Mouse (Mus musculus): ENCODE results near the gene Maml2. TPM values are rescaled to one million over a fixed set of nuclear protein-coding genes. Genes with fewer than 3 reads are reported as not detected.

Gene Maml2
- total RNA-seq, 2 experiments from 2014 or later, result 0.26 to 2.3 TPM

- ATAC-seq (replicated peaks; ENCODE audit: poor library complexity, severe bottlenecking), result no peak
Observed at GRCm38 (mm10) chr9:13518441-13518971, 220.7 kb downstream of the Maml2 start.

DNA sequence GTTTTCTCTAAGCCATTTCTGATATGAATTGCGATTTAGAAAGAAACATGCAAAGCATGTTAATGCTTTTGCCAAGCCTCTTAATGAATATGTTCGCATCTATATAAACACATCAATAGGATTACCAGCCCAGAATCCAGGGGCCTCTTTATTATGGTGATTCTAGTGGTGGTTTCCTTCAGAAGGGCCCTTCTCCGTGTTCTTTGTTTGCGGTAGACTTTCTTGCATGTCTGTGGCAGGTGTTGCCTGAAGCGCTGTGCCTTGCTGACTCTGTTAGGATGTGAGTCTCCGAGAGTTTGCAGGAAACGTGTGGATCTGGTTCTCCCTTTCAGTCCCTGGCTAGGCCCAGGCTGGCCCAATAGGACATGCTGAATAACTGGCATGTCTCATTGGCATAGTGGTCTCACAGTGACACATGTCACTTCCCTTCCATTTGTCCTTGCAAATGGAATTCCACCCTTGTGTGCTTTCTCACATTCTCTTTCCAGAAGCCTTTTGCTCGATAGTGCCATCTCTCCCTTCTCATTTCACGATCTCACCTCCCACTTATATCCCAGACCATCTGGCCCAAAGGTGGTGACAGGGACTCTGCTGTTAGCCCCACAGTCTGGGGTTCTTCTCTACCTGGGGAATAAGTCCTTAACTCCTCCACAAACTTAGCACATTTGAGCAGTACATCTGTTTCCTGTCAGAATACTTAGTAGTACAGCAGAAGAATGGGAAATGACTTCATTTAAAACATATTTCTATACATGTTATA, 224.5 kb downstream of the Maml2 start:
- no peak for ATAC-seq (replicated peaks; ENCODE audit: poor library complexity, severe bottlenecking)

DNA sequence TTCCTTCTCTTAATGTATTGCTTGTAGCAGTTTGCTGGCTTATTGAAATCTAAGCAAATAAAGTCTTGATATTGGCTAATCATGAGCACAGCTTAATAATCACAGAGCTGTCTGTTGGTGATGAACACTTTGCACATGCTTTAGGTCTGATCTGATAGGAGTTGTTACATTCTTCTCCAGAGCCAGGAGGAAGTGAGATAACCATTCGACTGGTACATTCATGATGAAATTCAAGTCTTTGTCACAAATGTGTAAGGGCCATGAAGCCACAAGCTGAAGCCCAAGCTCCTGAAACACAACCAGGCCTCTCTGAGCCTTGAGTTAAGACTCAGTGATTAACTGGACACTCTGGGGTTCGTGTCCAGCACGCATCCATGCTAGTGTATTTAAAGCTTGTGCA, 225.3 kb downstream of the Maml2 start:
- peak; percentile 79 for ATAC-seq (replicated peaks; ENCODE audit: poor library complexity, severe bottlenecking)

GRCm38 (mm10) chr9:13525075-13525474, 227.3 kb downstream of the Maml2 start:
- ATAC-seq (replicated peaks; ENCODE audit: poor library complexity, severe bottlenecking), result no peak

DNA sequence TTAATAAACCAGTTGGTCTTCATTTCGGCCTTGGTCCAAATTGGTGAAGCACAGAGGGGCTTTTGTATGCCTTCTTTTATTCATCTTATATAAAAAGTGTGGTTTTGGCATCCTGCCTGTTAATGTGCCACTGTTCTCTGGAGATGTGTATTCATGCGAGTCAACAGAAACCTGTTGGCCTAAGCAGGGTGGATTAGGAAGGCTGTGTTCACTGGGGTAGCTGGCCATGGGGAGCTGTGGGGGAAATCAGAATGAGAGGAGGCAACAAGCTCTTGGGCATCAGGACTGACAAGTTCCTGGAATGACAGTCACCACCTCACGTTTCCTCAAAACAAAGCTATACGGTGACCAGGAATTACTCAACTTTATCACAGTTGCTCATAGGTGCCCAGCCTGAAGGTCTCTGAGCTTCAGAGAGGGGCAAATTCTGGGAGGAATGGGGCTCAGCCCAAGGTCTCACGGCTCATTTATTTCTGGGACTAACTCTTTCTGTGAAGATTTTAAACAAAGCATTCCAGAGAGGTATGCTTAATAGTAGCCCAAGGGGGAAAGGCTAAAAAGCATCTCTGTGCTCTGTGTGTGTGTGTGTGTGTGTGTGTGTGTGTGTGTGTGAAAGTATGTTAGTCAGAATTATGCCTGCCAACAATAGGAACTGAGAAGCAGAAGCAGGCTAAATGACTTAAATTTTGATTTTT, 228.0 kb downstream of the Maml2 start:
- peak; percentile 41; the same call in 1 of the 2 replicates for ATAC-seq (replicated peaks; ENCODE audit: poor library complexity, severe bottlenecking)

DNA sequence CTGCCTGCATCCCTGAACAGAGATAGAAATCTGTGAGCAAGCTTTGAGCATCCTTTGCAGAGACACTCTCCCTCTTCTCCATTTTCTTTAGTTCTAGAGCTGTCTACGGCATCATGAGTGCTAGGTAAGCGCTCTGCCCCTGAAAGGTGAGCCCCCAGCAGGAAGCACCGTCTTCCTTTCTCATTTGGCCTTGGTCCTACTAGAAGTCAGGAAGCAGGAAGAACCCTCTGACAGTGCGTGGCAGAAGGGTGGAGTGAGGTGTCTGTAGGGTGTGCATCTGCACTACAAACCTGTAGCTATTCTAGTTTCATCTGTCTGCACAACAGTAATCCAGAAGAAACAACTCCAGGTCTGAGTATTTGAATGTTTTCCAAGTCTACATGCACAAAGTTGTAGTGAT, 232.8 kb downstream of the Maml2 start:
- no peak for ATAC-seq (replicated peaks; ENCODE audit: poor library complexity, severe bottlenecking)

GRCm38 (mm10) chr9:13533076-13533707, 235.4 kb downstream of the Maml2 start:
- ATAC-seq (replicated peaks; ENCODE audit: poor library complexity, severe bottlenecking), result no peak

DNA sequence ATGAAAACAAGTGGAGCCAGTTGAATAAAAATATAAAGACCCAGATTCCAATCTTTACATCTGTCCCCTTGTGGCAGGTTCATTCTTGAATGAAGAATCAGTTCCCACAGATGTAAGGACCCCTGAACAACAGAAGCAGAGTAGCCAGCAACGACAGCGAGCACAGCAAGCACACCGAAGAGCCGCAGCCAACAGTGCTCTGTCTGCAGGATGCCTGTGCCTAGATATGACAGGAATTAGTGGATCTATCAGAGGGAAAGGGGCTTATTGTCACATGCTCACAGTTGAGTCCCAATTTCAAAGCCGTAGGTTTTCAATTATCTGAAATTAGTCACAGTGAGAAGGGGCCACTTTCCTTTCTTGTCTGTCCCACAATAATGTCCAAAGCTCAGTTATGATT, 238.0 kb downstream of the Maml2 start:
- no peak for ATAC-seq (replicated peaks; ENCODE audit: poor library complexity, severe bottlenecking)

DNA sequence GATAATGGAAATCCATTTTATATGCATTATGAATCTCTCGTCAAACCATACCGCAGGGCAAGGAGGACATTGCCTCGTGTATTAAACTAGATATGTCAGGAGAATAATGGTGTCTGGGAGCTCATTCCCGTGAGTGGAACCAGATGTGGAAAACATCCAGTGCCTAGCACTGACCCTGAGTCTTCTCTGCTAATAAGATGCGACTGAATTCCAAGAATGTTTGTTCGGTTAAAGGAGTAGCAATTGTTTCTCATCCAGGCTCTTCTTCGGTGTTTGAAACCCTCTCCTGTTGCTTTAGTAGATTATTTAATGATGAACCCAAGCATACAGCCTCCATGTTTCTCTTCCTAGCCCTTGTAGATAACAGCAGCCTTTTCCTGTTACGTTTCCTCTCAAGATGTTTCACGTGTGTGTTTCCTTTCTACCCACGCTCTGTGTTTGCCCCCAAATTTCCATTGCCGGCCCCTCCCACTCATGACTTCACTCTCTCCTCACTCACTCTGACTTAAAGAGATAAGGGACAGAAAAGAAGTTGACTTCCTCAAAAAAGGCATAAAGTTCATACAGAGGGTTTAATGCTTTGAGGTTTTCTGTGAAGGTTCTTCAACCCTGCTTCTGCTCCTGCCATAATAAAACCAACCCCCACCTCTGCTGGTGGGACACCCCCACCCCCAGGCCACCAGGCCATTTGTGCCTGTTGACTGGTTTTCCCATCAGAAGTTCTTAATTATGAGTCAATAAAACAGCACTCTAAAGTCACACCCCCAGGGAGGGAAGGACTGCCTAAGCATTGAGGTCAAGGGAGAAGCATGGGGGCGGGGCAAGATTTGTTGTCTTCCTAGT, 238.9 kb downstream of the Maml2 start:
- ATAC-seq (replicated peaks; ENCODE audit: poor library complexity, severe bottlenecking), result peak; percentile 88

DNA sequence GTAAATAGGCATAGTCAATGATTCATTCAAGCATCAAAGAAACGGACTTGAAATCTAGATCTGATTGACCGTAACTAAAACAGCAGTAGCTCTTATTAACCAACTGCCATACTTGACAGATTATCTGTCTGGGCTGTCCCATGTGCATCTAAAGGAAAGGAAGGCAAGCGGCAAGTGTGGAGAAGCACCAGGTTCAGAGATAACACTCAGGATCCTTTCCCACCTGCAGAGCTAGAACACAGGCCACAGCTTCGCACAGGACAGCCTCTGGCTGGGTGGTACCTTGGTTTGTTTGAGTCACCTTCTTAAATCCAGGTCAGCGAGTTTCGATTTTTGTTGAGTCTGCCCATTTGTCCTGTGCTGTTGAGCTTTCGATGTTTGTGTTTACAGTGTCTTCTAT, 240.4 kb downstream of the Maml2 start:
- ATAC-seq (replicated peaks; ENCODE audit: poor library complexity, severe bottlenecking), result no peak

GRCm38 (mm10) chr9:13539535-13539934, 241.8 kb downstream of the Maml2 start:
- ATAC-seq (replicated peaks; ENCODE audit: poor library complexity, severe bottlenecking), result no peak

DNA sequence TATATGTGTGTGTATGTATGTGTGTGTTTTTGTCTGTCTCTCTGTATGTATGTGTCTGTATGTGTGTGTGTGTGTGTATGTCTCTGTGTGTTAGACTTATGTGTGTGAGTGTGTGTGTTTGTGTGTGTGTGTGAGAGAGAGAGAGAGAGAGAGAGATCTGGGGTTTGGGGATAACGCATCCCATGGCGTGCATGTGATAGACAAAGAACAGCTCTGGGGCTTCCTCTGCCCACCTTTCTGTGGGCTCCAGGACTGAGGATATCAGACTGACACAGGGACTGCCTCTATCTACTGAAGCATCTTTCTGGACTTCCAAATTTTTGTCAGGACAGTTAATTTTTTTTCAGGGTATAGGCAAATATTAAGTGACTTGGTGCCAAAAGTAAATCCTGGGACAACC, 242.5 kb downstream of the Maml2 start:
- no peak for ATAC-seq (replicated peaks; ENCODE audit: poor library complexity, severe bottlenecking)

GRCm38 (mm10) chr9:13540781-13541180, 243.0 kb downstream of the Maml2 start:
- ATAC-seq (replicated peaks; ENCODE audit: poor library complexity, severe bottlenecking), result peak; percentile 63

DNA sequence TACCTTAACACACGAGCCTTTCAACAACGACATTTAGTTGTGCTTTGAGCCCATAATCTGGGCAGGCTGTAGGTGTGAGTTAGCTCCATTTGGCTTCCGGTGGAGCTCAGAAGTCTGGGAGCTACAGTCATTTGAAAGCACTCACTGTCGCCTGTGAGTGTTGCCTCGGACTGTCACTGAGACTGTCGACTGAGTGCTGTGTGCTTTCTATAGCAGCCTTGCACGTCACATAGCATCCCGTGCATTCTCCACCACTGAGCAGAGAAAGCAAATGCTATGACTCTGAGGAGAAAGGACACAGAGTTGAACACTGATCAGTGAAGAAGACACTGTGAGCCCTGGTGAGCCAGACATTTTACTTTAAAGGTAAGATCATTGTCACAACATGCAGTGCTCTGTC, 245.4 kb downstream of the Maml2 start:
- no peak for ATAC-seq (replicated peaks; ENCODE audit: poor library complexity, severe bottlenecking)

GRCm38 (mm10) chr9:13544133-13544532, 246.4 kb downstream of the Maml2 start:
- no peak for ATAC-seq (replicated peaks; ENCODE audit: poor library complexity, severe bottlenecking)

GRCm38 (mm10) chr9:13545726-13546125, 248.0 kb downstream of the Maml2 start:
- ATAC-seq (replicated peaks; ENCODE audit: poor library complexity, severe bottlenecking), result peak; percentile 88

GRCm38 (mm10) chr9:13549911-13550310, 252.2 kb downstream of the Maml2 start:
- ATAC-seq (replicated peaks; ENCODE audit: poor library complexity, severe bottlenecking), result no peak

DNA sequence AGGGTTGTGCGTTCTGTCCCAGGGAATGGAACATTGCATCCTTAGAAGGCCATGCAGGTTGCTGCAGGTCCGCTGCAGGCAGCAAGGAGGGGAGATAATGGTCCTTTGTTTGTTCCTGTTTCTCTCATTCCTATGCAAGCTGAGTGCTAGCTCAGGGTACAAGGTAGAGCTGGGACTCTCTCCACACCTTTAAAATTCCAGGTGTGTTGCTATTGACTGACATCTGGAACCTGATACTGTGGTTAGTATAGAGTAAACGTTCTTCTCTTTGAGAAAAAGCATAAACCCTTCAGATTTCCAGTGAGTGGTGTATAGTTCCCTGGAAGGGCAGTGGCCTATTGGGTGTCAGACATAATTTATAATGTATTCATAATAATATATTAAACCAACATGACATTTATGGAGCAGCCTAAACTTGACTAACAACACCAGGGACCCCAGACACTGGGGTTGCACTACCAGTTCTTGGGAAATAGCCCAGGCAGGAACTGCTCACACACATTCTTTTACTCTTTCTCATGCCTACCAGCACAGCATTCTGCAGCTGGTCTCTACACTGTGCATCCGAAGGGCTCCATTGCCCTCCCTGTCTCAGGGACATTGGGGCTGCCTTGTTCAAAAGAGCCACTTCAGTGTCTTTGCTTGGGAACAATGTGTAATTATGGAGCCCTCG, 254.8 kb downstream of the Maml2 start:
- ATAC-seq (replicated peaks; ENCODE audit: poor library complexity, severe bottlenecking), result no peak

- ATAC-seq (replicated peaks; ENCODE audit: poor library complexity, severe bottlenecking), result peak; percentile 90
Observed at GRCm38 (mm10) chr9:13554773-13555172, 257.0 kb downstream of the Maml2 start.
